Mouse (Mus musculus) embryonic facial prominence, embryonic 11.5 days (tissue): Measurements from ENCODE around the gene Bmx. TPM values are rescaled to one million over a fixed set of nuclear protein-coding genes. Genes with fewer than 3 reads are reported as not detected.
A peak's percentile ranks its signal among the peaks of the same experiment; 100 is the strongest.

ENCODE experiments used
- ATAC-seq: fragments of 200-750 bp; cut with Nextera tagmentation; replicated peaks from 2 replicates; pipeline ENCODE4 v1.8.0; 2017; ENCODE audit warnings: low read depth; ENCODE audit not compliant: insufficient number of reproducible peaks, low FRiP score, low TSS enrichment
- DNase-seq: peaks from one replicate; pipeline ENCODE4 v3.0.0-alpha.2; 2015; ENCODE audit warnings: low spot score
- H3K27ac ChIP-seq: fragments of 300-500 bp; sonication (generic); replicated peaks from 2 replicates; pipeline ENCODE4 v1.5.1; 2014; ENCODE audit warnings: mild to moderate bottlenecking, low read depth, low read length, control low read depth
- H3K27me3 ChIP-seq: fragments of 300-500 bp; sonication (generic); 2 replicates; pipeline ENCODE4 v1.6.1; 2014; ENCODE audit warnings: mild to moderate bottlenecking, low read length, moderate library complexity, mixed read lengths; ENCODE audit not compliant: control insufficient read depth, insufficient read depth
- H3K36me3 ChIP-seq: fragments of 300-500 bp; sonication (generic); replicated peaks from 2 replicates; pipeline ENCODE4 v1.6.1; 2014; ENCODE audit warnings: low read depth, mild to moderate bottlenecking, low read length, moderate library complexity, mixed read lengths; ENCODE audit not compliant: control insufficient read depth, insufficient read depth
- H3K4me1 ChIP-seq: fragments of 300-500 bp; sonication (generic); 2 replicates; pipeline ENCODE4 v1.6.1; 2014; ENCODE audit warnings: low read length, mixed read lengths; ENCODE audit not compliant: control insufficient read depth, insufficient read depth
- H3K4me2 ChIP-seq: fragments of 300-500 bp; sonication (generic); 2 replicates; pipeline ENCODE4 v1.6.1; 2014; ENCODE audit warnings: low read depth, mild to moderate bottlenecking, control low read depth, low read length, moderate library complexity
- H3K4me3 ChIP-seq: fragments of 300-500 bp; sonication (generic); 2 replicates; pipeline ENCODE4 v1.5.1; 2014; ENCODE audit warnings: low read depth, low read length, control low read depth
- H3K9ac ChIP-seq: fragments of 300-500 bp; sonication (generic); replicated peaks from 2 replicates; pipeline ENCODE4 v1.6.1; 2014; ENCODE audit warnings: mild to moderate bottlenecking, control low read depth, low read length
- H3K9me3 ChIP-seq: fragments of 300-500 bp; sonication (generic); replicated peaks from 2 replicates; pipeline ENCODE4 v1.6.1; 2016; ENCODE audit warnings: mild to moderate bottlenecking, low read length, inconsistent platforms, mixed read lengths; ENCODE audit not compliant: control insufficient read depth
- WGBS: fragments of 180-500 bp; shearing (Covaris S2); extraction: QIAGEN DNeasy Blood & Tissue Kit; methylation state at CpG from one replicate; pipeline ENCODE4 v1.1.7; 2014; 5-methylcytosine and 5-hydroxymethylcytosine counted together
- polyA plus RNA-seq: library from polyadenylated mRNA; unstranded; fragments of >200 nt; fragmentation: Nextera tagmentation; extraction: Ambion mirVana; gene quantifications from 2 replicates; pipeline ENCODE4 v1.2.1, GENCODE M21; 2014

Gene Bmx
- 0.35 and 0.59 TPM in 2 replicates for polyA plus RNA-seq

- H3K36me3 ChIP-seq, result no peaks in the 10 kb centered on the region
- no peaks in the 10 kb centered on the region for H3K27me3 ChIP-seq
- 76% methylated on average over 8 of the region's 8 CpGs for WGBS
- H3K9me3 ChIP-seq, result no peaks in the 10 kb centered on the region
- H3K9ac ChIP-seq, result no peak within 1 kb of the TSS
- H3K4me2 ChIP-seq, result no peak within 1 kb of the TSS
- DNase-seq, result no peak
- H3K27ac ChIP-seq, result no peak within 1 kb of the TSS
- no peaks in the 10 kb centered on the region for H3K4me1 ChIP-seq
- no peak within 1 kb of the TSS for H3K4me3 ChIP-seq
- no peak for ATAC-seq
Measured at GRCm38 (mm10) chrX:164258057-164258456, at the start of gene Bmx. Gene Bmx, minus strand, starts transcription at chrX:164258193.

GRCm38 (mm10) chrX:164306250-164306649, 48.3 kb upstream of the Bmx start:
- no peak overlapping the region for H3K4me2 ChIP-seq
- no peaks in the 10 kb centered on the region for H3K36me3 ChIP-seq
- ATAC-seq (no peak), DNase-seq (no peak)
- no peaks in the 10 kb centered on the region for H3K4me1 ChIP-seq
- H3K27ac ChIP-seq, result no peak overlapping the region
- no peaks in the 10 kb centered on the region for H3K27me3 ChIP-seq
- H3K9ac ChIP-seq, result no peak overlapping the region
- no peaks in the 10 kb centered on the region for H3K9me3 ChIP-seq
- WGBS, result 67% methylated on average over 2 of the region's 2 CpGs
- no peak overlapping the region for H3K4me3 ChIP-seq

- DNase-seq, result peak; percentile 70
- Histone ChIP-seq H3K27me3 (no peaks in the 10 kb centered on the region), H3K4me3 (no peak overlapping the region), H3K4me1 (no peaks in the 10 kb centered on the region), H3K9ac (no peak overlapping the region), H3K27ac (no peak overlapping the region), H3K4me2 (no peak overlapping the region), H3K36me3 (no peaks in the 10 kb centered on the region), H3K9me3 (no peaks in the 10 kb centered on the region)
- no peak for ATAC-seq
- 35% methylated on average over 5 of the region's 5 CpGs for WGBS
Measured at GRCm38 (mm10) chrX:164291147-164291546, 33.2 kb upstream of the Bmx start.

GRCm38 (mm10) chrX:164287077-164287476, 29.1 kb upstream of the Bmx start:
- DNase-seq, result peak; percentile 16
- H3K27me3 ChIP-seq, result no peaks in the 10 kb centered on the region
- WGBS, result 63% methylated on average over 3 of the region's 3 CpGs
- no peak overlapping the region for H3K4me2 ChIP-seq
- no peaks in the 10 kb centered on the region for H3K36me3 ChIP-seq
- no peaks in the 10 kb centered on the region for H3K4me1 ChIP-seq
- no peaks in the 10 kb centered on the region for H3K9me3 ChIP-seq
- no peak overlapping the region for H3K4me3 ChIP-seq
- no peak overlapping the region for H3K27ac ChIP-seq
- no peak for ATAC-seq
- no peak overlapping the region for H3K9ac ChIP-seq

GRCm38 (mm10) chrX:164283808-164284207, 25.8 kb upstream of the Bmx start:
- H3K27me3 ChIP-seq, result no peaks in the 10 kb centered on the region
- ATAC-seq (no peak), DNase-seq (no peak)
- no peak overlapping the region for H3K4me2 ChIP-seq
- no peaks in the 10 kb centered on the region for H3K9me3 ChIP-seq
- H3K4me3 ChIP-seq, result no peak overlapping the region
- WGBS, result 83% methylated on average over 4 of the region's 4 CpGs
- no peaks in the 10 kb centered on the region for H3K4me1 ChIP-seq
- H3K9ac ChIP-seq, result no peak overlapping the region
- H3K36me3 ChIP-seq, result no peaks in the 10 kb centered on the region
- no peak overlapping the region for H3K27ac ChIP-seq

GRCm38 (mm10) chrX:164280918-164281647, 23.1 kb upstream of the Bmx start:
- no peak overlapping the region for H3K9ac ChIP-seq
- H3K27me3 ChIP-seq, result no peaks in the 10 kb centered on the region
- DNase-seq (no peak), ATAC-seq (no peak)
- no peaks in the 10 kb centered on the region for H3K9me3 ChIP-seq
- H3K4me1 ChIP-seq, result no peaks in the 10 kb centered on the region
- H3K27ac ChIP-seq, result no peak overlapping the region
- 74% methylated on average over 7 of the region's 7 CpGs for WGBS
- H3K4me3 ChIP-seq, result no peak overlapping the region
- H3K4me2 ChIP-seq, result no peak overlapping the region
- no peaks in the 10 kb centered on the region for H3K36me3 ChIP-seq

GRCm38 (mm10) chrX:164275536-164275935, 17.5 kb upstream of the Bmx start:
- no peaks in the 10 kb centered on the region for H3K9me3 ChIP-seq
- H3K36me3 ChIP-seq, result no peaks in the 10 kb centered on the region
- ATAC-seq (no peak), DNase-seq (no peak)
- no peak overlapping the region for H3K9ac ChIP-seq
- H3K4me3 ChIP-seq, result no peak overlapping the region
- H3K27ac ChIP-seq, result no peak overlapping the region
- H3K4me2 ChIP-seq, result no peak overlapping the region
- no peaks in the 10 kb centered on the region for H3K27me3 ChIP-seq
- WGBS, result 73% methylated on average over 3 of the region's 3 CpGs
- no peaks in the 10 kb centered on the region for H3K4me1 ChIP-seq

- H3K27ac ChIP-seq, result no peak overlapping the region
- 87% methylated on average over 3 of the region's 3 CpGs for WGBS
- no peaks in the 10 kb centered on the region for H3K36me3 ChIP-seq
- H3K4me3 ChIP-seq, result no peak overlapping the region
- H3K9me3 ChIP-seq, result no peaks in the 10 kb centered on the region
- no peaks in the 10 kb centered on the region for H3K27me3 ChIP-seq
- no peaks in the 10 kb centered on the region for H3K4me1 ChIP-seq
- no peak for DNase-seq
- ATAC-seq, result no peak
- H3K9ac ChIP-seq, result no peak overlapping the region
- no peak overlapping the region for H3K4me2 ChIP-seq
Measured at GRCm38 (mm10) chrX:164270603-164271002, 12.6 kb upstream of the Bmx start.
